Mouse (Mus musculus): ENCODE results near the gene Eng.

The Eng gene

DNA sequence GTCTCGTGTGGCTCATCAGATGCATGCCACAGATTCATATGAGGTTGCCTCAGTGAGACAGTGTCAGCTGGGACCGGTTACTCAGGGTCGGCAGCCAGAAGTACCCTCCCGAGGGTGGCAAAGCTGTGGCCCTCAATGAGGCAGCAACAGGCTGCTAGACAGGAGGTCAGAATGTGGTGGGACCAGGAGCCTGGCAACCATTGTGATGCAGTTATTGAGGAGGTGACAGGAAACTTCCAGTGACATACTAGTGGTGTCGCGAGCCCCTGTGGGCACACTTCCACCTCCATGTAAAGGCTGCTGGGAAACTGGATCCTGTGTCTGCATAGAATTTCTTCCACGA lies 24.9 kb upstream of the Eng start, which contains the start of gene Ak1:
Ak1 (plus strand) TSS at position 242 of the 343 bp plus-strand sequence.
- no peak for DNase-seq (ENCODE audit: extremely low read depth, low read depth)

GRCm38 (mm10) chr2:32624111-32624748 lies 22.2 kb upstream of the Eng start:
- DNase-seq (ENCODE audit: extremely low read depth, low read depth) = no peak

GRCm38 (mm10) chr2:32625212-32625872 lies 21.1 kb upstream of the Eng start:
- DNase-seq (ENCODE audit: extremely low read depth, low read depth) = no peak

GRCm38 (mm10) chr2:32625873-32626694 lies 20.3 kb upstream of the Eng start:
- no peak for DNase-seq (ENCODE audit: extremely low read depth, low read depth)

GRCm38 (mm10) chr2:32627266-32628043 lies 18.9 kb upstream of the Eng start:
- DNase-seq (ENCODE audit: extremely low read depth, low read depth) = no peak

DNA sequence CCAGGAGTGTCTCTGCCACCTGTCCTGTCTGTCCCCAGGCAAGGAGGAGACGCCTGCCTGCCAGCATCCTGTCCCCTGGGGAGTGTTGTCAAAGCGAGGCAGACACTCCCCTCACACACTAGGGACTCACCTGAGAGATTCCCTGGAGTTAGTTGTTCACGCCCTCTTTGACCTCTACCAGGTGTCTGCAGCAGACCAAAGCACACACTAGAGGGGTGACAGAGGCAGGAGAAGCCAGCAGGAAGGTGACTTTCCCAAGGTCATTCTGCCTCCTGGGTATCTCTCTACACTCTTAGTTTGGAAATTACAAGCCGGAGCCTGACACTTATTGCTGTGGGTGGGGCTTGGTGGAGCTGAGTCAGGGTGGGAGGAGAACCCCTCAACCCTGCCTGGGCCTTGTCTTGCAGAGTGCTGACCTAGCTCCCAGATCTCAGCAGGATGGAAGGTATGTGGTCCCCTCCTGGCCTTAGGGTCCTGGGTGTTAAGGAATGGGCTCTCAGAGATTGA lies 18.3 kb upstream of the Eng start:
- DNase-seq (ENCODE audit: extremely low read depth, low read depth) = no peak

GRCm38 (mm10) chr2:32628729-32629128 lies 17.7 kb upstream of the Eng start:
- no peak for DNase-seq (ENCODE audit: extremely low read depth, low read depth)

DNA sequence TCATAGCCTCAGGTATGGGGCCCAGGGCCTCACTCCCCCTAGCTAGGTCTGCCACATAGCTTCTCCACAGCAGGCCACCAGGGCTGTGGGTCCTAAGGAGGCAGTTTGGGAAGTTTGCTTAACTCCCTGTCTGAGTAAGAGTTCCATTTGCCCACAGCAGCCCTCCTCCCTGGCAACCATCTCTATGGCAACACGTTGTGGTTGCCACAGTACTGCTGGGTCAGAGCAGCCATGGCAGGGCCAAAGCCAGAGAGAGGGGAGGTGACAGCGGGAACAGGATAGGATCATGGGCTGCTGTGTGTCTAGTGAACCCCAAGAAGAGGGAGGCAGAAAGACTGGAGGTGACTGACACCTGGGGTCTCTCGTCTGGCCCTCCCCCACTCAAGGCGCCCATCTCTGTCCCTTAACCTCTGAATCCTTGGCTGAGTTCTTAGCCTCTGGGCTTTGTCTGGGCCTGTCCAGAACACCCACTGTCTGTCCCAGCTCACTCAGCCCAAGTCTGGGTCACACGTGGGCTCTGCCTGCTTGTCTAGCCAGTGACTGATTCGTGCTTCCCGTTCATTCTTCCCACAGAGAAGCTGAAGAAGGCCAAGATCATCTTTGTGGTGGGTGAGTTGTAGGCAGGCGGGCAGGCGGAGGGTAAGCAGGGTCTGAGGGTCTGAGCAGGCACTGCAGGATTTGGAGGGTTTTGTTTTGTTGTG lies 17.0 kb upstream of the Eng start:
- DNase-seq (ENCODE audit: extremely low read depth, low read depth) = no peak

DNA sequence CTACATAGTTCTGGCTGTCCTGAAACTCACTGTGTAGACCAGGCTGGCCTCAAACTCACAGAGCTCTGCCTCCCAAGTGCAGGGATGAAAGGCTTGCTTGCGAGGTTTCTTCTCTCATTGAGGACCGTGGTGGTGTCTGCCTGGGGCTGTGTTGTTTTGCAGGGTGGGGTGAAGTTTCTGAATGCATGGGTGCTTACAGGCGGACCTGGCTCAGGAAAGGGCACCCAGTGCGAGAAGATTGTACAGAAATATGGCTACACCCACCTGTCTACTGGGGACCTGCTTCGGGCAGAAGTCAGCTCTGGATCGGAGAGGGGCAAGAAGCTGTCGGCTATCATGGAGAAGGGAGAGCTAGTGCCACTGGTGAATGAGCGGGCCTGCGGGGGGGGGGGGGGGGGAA lies 16.4 kb upstream of the Eng start:
- DNase-seq (ENCODE audit: extremely low read depth, low read depth) = no peak

GRCm38 (mm10) chr2:32631046-32631445 lies 15.3 kb upstream of the Eng start:
- DNase-seq (ENCODE audit: extremely low read depth, low read depth) = no peak

- no peak for DNase-seq (ENCODE audit: extremely low read depth, low read depth)
These were observed 14.5 kb upstream of the Eng start for GRCm38 (mm10) chr2:32631737-32632394.

- no peak for DNase-seq (ENCODE audit: extremely low read depth, low read depth)
These were observed 12.7 kb upstream of the Eng start for GRCm38 (mm10) chr2:32633660-32634059.

- no peak for DNase-seq (ENCODE audit: extremely low read depth, low read depth)
These were observed 11.9 kb upstream of the Eng start for GRCm38 (mm10) chr2:32634277-32635105.

DNA sequence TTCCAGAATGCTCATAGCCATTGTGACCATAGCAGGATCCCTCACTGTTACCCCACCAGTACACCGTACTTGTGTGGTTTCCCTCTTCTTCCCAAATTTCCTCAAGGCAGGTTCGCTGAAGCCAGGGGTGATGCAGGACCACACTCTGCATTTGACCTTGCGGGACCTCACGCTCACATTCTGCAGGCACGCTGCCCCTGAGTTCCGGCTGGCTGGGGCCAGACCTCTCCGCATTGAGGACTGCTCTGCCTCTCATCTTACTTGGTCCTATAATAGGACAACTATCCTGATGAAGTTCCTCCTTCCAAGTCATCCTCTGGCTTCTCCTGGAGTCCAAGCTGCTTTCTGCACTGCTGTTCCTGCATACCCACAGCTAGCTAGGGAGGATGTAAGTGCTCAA lies 9.8 kb upstream of the Eng start:
- DNase-seq (ENCODE audit: extremely low read depth, low read depth) = no peak

DNA sequence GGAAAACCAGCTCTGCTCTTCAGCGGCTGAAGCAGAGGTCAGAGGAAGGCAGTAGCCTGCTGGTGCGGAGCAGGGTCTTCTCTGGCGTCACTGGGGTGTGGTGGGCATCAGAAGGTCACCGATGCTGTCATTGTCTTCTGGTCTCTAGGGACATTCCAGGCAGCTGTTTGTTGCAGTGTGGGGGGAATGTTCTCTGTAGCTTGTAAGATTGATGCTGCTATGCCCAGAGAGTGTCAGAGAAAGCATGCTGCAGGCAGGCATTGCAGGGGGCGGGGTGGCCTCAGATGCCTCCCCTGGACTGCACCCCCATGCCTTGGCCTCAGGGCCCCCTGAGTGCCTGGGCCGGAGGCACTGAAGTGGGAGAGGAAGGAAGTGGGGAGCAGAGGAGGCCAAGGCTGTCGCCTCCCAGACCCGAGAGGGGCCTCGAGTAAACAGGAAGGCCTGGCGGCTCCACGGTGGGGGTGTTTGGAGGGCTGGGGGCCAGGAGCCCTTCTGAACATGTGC lies 8.6 kb upstream of the Eng start:
- no peak for DNase-seq (ENCODE audit: extremely low read depth, low read depth)

GRCm38 (mm10) chr2:32639632-32640031 lies 6.8 kb upstream of the Eng start:
- no peak for DNase-seq (ENCODE audit: extremely low read depth, low read depth)

DNA sequence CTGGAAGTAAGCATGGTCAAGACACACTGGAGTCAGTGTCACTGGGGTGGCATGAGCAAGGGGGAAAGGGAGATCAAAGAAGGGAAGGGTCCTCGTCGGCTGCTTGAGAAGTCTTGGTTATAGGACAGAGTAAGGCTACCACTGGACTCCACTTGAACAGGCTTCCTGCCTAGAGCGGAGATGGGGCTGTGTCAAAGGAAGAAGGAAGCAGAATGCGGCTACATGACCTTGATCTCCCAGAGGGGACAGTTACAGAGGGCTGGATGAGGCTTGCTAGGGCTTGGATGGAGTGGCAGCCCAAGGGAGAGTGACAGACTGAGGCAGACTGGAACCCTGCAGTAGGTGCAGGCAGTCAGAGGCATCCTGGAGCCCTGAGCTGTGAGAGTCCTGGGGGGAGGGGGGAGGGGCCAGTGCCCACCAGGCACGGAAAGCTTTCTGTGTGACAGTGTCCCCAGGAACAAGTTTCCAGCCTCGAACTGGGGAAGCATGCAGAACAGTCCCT lies 5.8 kb upstream of the Eng start:
- DNase-seq (ENCODE audit: extremely low read depth, low read depth) = no peak

DNA sequence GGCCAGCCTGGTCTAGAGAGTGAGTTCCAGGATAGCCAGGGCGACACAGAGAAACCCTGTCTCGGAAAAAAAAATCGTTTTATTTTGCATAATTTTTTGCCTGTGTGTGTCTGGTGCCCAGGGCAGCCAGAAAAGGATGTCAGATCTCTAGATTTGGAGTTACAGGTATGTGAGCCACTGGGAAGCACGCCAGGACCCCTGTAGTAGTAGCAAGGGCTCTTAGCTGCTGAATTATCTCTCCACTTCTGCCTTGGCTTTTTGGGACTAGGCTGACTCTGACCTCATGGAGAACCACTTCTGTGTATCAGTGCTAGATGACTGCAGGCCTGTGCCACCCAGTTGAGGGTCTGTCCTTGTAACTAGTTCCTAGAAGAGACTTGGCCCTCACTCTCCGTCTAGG lies 4.6 kb upstream of the Eng start:
- no peak for DNase-seq (ENCODE audit: extremely low read depth, low read depth)

GRCm38 (mm10) chr2:32642813-32643212 lies 3.6 kb upstream of the Eng start:
- DNase-seq (ENCODE audit: extremely low read depth, low read depth) = no peak

Data from MEL-GATA-1-ER (cell line).